25 mouse cellular contexts compared by ENCODE assay signal in the genomic region with DNA sequence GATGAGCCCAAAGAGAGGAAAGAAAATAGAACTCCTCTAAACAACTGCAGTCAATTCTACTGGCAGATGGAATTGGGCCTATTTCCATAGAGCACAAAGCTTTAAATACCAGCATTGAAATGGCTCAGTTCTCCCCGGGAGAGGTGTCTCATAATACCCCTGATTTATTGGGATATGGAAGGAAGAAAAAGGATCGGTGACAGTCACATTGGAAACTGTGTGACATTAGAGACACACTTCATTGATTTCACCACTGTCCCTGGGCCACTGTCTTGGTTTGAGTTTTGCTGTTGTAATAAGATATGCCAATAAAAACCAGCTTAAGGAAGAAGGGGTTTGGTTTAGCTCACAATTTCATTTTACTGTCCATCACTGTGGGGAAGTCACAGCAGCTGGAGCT.
"Had no signal": no experiment of that assay in that cellular context is flagged by ENCODE, and none has a peak within 500 bp of the region (broad histone marks: within the 10 kb centered on the region; RNA-seq: fewer than 3 reads in every experiment).

No protein-coding gene starts in this region.

- ATAC-seq: hindbrain, embryonic 16.5 days; inflammation-experienced regulatory T-cells, adult 6 months; intestine, embryonic 15.5 days; intestine, postnatal 0 days; liver, embryonic 12.5 days had no signal

- H3K4me3 ChIP-seq: gastrocnemius, adult 2 months; heart, embryonic 10.5 days; heart, embryonic 12.5 days; hindbrain, embryonic 10.5 days; hindbrain, embryonic 12.5 days; intestine, embryonic 15.5 days; layer of hippocampus, adult 2 months; limb, embryonic 13.5 days; limb, embryonic 15.5 days; liver, embryonic 12.5 days had no signal

- H3K4me2 ChIP-seq: heart, embryonic 12.5 days; hindbrain, embryonic 12.5 days; hindbrain, embryonic 14.5 days; intestine, embryonic 15.5 days; limb, embryonic 13.5 days; limb, embryonic 15.5 days; liver, embryonic 12.5 days had no signal

- DNase-seq: gastrocnemius, adult 2 months; gastrocnemius, postnatal 10 days; gastrocnemius, postnatal 25 days; heart, adult 18-20 months; heart, postnatal 10 days; heart, postnatal 4 days; kidney, adult 18-20 months; kidney, postnatal 14 days; kidney, postnatal 4 days; layer of hippocampus, postnatal 36 days; left cerebral cortex, postnatal 4 days had no signal

- H3K9me3 ChIP-seq: heart, embryonic 10.5 days; heart, embryonic 12.5 days; hindbrain, embryonic 10.5 days; intestine, embryonic 15.5 days; limb, embryonic 13.5 days; limb, embryonic 15.5 days; liver, embryonic 12.5 days had no signal

- H3K4me1 ChIP-seq: heart, embryonic 10.5 days; heart, embryonic 12.5 days; hindbrain, embryonic 12.5 days; intestine, embryonic 15.5 days; limb, embryonic 13.5 days; limb, embryonic 15.5 days; liver, embryonic 12.5 days had no signal

- H3K36me3 ChIP-seq: heart, embryonic 10.5 days; heart, embryonic 12.5 days; hindbrain, embryonic 10.5 days; hindbrain, embryonic 12.5 days; intestine, embryonic 15.5 days; limb, embryonic 13.5 days; limb, embryonic 15.5 days; liver, embryonic 12.5 days had no signal

- H3K9ac ChIP-seq: heart, embryonic 12.5 days; hindbrain, embryonic 12.5 days; hindbrain, embryonic 14.5 days; intestine, embryonic 15.5 days; limb, embryonic 13.5 days; limb, embryonic 15.5 days; liver, embryonic 12.5 days; liver, embryonic 14.5 days had no signal

- H3K27ac ChIP-seq: gastrocnemius, adult 2 months; heart, embryonic 10.5 days; hindbrain, embryonic 10.5 days; hindbrain, embryonic 12.5 days; hindbrain, embryonic 14.5 days; intestine, embryonic 15.5 days; layer of hippocampus, adult 2 months; limb, embryonic 13.5 days; limb, embryonic 15.5 days; liver, embryonic 12.5 days; liver, embryonic 14.5 days had no signal

- H3K27me3 ChIP-seq: heart, embryonic 12.5 days; hindbrain, embryonic 12.5 days; intestine, embryonic 15.5 days; limb, embryonic 13.5 days; limb, embryonic 15.5 days; liver, embryonic 12.5 days had no signal
